Mouse (Mus musculus): ENCODE measurements around the gene Gm10112. TPM values are rescaled to one million over a fixed set of nuclear protein-coding genes. Genes with fewer than 3 reads are reported as not detected.

Gm10112 gene
- not detected in 2 replicates for polyA plus RNA-seq (2015; fragmentation: Nextera tagmentation; extraction: Ambion mirVana)

DNA sequence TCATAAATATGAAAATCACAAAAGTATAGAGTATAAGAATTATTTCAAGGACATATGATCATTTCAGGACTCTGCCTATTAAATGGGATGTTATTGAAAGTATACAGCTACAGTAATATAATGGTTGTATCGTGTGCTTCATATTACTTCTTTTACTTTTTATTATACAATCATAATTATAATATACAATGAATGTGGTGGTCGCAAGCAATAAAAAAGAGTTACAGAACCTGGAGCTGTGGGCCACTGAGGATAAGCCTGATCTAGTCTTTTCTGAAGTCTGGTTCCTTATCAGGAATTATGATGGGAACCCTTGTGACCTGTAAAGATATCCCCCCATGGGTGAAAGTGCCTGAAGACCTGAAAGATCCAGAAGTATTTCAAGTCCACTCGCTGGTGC, at the start of gene Gm10112:
Gene Gm10112 (plus strand): TSS at position 301 of the 400 bp plus-strand sequence.
- Histone ChIP-seq H3K4me1 (ENCODE audit: control insufficient read depth, insufficient read depth, low read length) (no peaks in the 10 kb centered on the region), H3K9ac (ENCODE audit: low read length) (no peak within 1 kb of the TSS), H3K27ac (ENCODE audit: low read length) (no peak within 1 kb of the TSS), H3K4me2 (ENCODE audit: low read depth, low read length) (no peak within 1 kb of the TSS), H3K9me3 (replicated peaks; ENCODE audit: control insufficient read depth, low read length) (no peaks in the 10 kb centered on the region), H3K36me3 (ENCODE audit: control insufficient read depth, insufficient read depth, low read length) (no peaks in the 10 kb centered on the region), H3K27me3 (ENCODE audit: control insufficient read depth, insufficient read depth, low read length) (no peaks in the 10 kb centered on the region), H3K4me3 (replicated peaks; ENCODE audit: low read length) (no peak within 1 kb of the TSS)
- no peak for ATAC-seq (ENCODE audit: insufficient read depth, low FRiP score)
- 84% methylated on average over 3 of the region's 3 CpGs for WGBS

GRCm38 (mm10) chrX:111189574-111189973, 21.4 kb downstream of the Gm10112 start:
- Histone ChIP-seq H3K27ac (ENCODE audit: low read length) (no peak overlapping the region), H3K36me3 (ENCODE audit: control insufficient read depth, insufficient read depth, low read length) (no peaks in the 10 kb centered on the region), H3K4me1 (ENCODE audit: control insufficient read depth, insufficient read depth, low read length) (no peaks in the 10 kb centered on the region), H3K27me3 (ENCODE audit: control insufficient read depth, insufficient read depth, low read length) (no peaks in the 10 kb centered on the region), H3K4me3 (replicated peaks; ENCODE audit: low read length) (no peak overlapping the region), H3K9me3 (replicated peaks; ENCODE audit: control insufficient read depth, low read length) (no peaks in the 10 kb centered on the region), H3K4me2 (ENCODE audit: low read depth, low read length) (no peak overlapping the region), H3K9ac (ENCODE audit: low read length) (no peak overlapping the region)
- ATAC-seq (ENCODE audit: insufficient read depth, low FRiP score) = no peak
- WGBS = 67% methylated on average over 1 of the region's 1 CpGs

- no peak for ATAC-seq (ENCODE audit: insufficient read depth, low FRiP score)
- no peak overlapping the region for H3K27ac ChIP-seq (ENCODE audit: low read length)
- no peaks in the 10 kb centered on the region for H3K9me3 ChIP-seq (replicated peaks; ENCODE audit: control insufficient read depth, low read length)
- H3K4me3 ChIP-seq (replicated peaks; ENCODE audit: low read length) = no peak overlapping the region
- H3K9ac ChIP-seq (ENCODE audit: low read length) = no peak overlapping the region
- H3K4me1 ChIP-seq (ENCODE audit: control insufficient read depth, insufficient read depth, low read length) = no peaks in the 10 kb centered on the region
- H3K36me3 ChIP-seq (ENCODE audit: control insufficient read depth, insufficient read depth, low read length) = no peaks in the 10 kb centered on the region
- no peaks in the 10 kb centered on the region for H3K27me3 ChIP-seq (ENCODE audit: control insufficient read depth, insufficient read depth, low read length)
- 0% methylated on average over 2 of the region's 2 CpGs for WGBS
- no peak overlapping the region for H3K4me2 ChIP-seq (ENCODE audit: low read depth, low read length)
Measured at GRCm38 (mm10) chrX:111196376-111196775, 28.2 kb downstream of the Gm10112 start.

DNA sequence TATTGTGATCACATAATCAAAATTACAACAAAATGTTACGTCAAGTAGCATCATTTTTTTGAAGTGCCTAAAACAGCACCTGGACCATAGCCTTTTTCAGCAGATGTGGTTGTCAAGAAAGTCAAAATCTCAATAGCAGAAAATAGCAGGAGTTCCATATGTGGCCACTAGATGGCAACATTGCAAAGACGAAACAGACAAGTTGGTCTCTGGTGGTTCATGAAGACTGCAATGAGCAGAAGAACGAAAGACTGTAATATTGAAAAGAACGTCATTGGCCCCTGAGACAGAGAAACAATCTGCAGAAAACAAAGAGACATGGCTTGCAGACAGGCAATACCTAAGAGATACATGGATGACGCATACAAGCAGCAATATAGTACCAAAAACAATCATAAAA, 42.1 kb downstream of the Gm10112 start:
- Histone ChIP-seq H3K4me3 (replicated peaks; ENCODE audit: low read length) (no peak overlapping the region), H3K4me1 (ENCODE audit: control insufficient read depth, insufficient read depth, low read length) (no peaks in the 10 kb centered on the region), H3K9ac (ENCODE audit: low read length) (no peak overlapping the region), H3K9me3 (replicated peaks; ENCODE audit: control insufficient read depth, low read length) (no peaks in the 10 kb centered on the region), H3K36me3 (ENCODE audit: control insufficient read depth, insufficient read depth, low read length) (no peaks in the 10 kb centered on the region), H3K27me3 (ENCODE audit: control insufficient read depth, insufficient read depth, low read length) (no peaks in the 10 kb centered on the region), H3K27ac (ENCODE audit: low read length) (no peak overlapping the region), H3K4me2 (ENCODE audit: low read depth, low read length) (no peak overlapping the region)
- ATAC-seq (ENCODE audit: insufficient read depth, low FRiP score) = no peak
- 14% methylated on average over 5 of the region's 5 CpGs for WGBS

Other genes with a start within 250 kb of the Gm10112 start
- gene Cylc1, start 57.9 kb upstream of the Gm10112 start, polyA plus RNA-seq (2015; fragmentation: Nextera tagmentation; extraction: Ambion mirVana) = not detected in 2 replicates

Data from stomach, embryonic 16.5 days (tissue).